Mouse (Mus musculus) right cerebral cortex, postnatal 14 days (tissue): ENCODE data around the gene Ankrd31.
"Not testable (repeated sequence)": the region's sequence is repeated elsewhere in the genome, so short reads cannot be mapped to it uniquely, and the experiment has no call there.

Experiments
- DNase-seq: peaks from one replicate; pipeline ENCODE4 v3.0.0; 2022

The Ankrd31 gene

GRCm38 (mm10) chr13:96748109-96748845, at the start of gene Ankrd31:
Gene Ankrd31, plus strand, starts transcription at chr13:96748272.
- no peak for DNase-seq

GRCm38 (mm10) chr13:96702567-96703278, 45.3 kb upstream of the Ankrd31 start:
- no peak for DNase-seq

GRCm38 (mm10) chr13:96709269-96710233, 38.5 kb upstream of the Ankrd31 start:
- DNase-seq, result no peak

- DNase-seq, result no peak
Measured at GRCm38 (mm10) chr13:96716311-96716710, 31.8 kb upstream of the Ankrd31 start.

GRCm38 (mm10) chr13:96717821-96718220, 30.3 kb upstream of the Ankrd31 start:
- no peak for DNase-seq

GRCm38 (mm10) chr13:96720003-96720402, 28.1 kb upstream of the Ankrd31 start:
- no peak for DNase-seq

GRCm38 (mm10) chr13:96728289-96728688, 19.8 kb upstream of the Ankrd31 start:
- DNase-seq, result no peak

GRCm38 (mm10) chr13:96729146-96729545, 18.9 kb upstream of the Ankrd31 start:
- no peak for DNase-seq

- no peak for DNase-seq
Measured at GRCm38 (mm10) chr13:96730116-96730515, 18.0 kb upstream of the Ankrd31 start.

GRCm38 (mm10) chr13:96735175-96735574, 12.9 kb upstream of the Ankrd31 start:
- no peak for DNase-seq

GRCm38 (mm10) chr13:96740159-96740558, 7.9 kb upstream of the Ankrd31 start:
- DNase-seq, result no peak

GRCm38 (mm10) chr13:96742871-96743270, 5.2 kb upstream of the Ankrd31 start:
- no peak for DNase-seq

GRCm38 (mm10) chr13:96746055-96746454, 2.0 kb upstream of the Ankrd31 start:
- DNase-seq, result no peak

GRCm38 (mm10) chr13:96749859-96750258, 1.8 kb downstream of the Ankrd31 start:
- no peak for DNase-seq

- DNase-seq, result no peak
Measured at GRCm38 (mm10) chr13:96760848-96761247, 12.8 kb downstream of the Ankrd31 start.

GRCm38 (mm10) chr13:96786071-96786470, 38.0 kb downstream of the Ankrd31 start:
- not testable (repeated sequence) for DNase-seq

GRCm38 (mm10) chr13:96793451-96793850, 45.4 kb downstream of the Ankrd31 start:
- DNase-seq, result no peak

- DNase-seq, result no peak
Measured at GRCm38 (mm10) chr13:96795301-96795700, 47.2 kb downstream of the Ankrd31 start.

- DNase-seq, result peak; percentile 10
Measured at GRCm38 (mm10) chr13:96797500-96797899, 49.4 kb downstream of the Ankrd31 start.

- DNase-seq, result no peak
Measured at GRCm38 (mm10) chr13:96849752-96850151, 101.7 kb downstream of the Ankrd31 start.

- DNase-seq, result no peak
Measured at GRCm38 (mm10) chr13:96852133-96852532, 104.1 kb downstream of the Ankrd31 start.

GRCm38 (mm10) chr13:96853256-96853655, 105.2 kb downstream of the Ankrd31 start:
- no peak for DNase-seq

GRCm38 (mm10) chr13:96855191-96855590, 107.1 kb downstream of the Ankrd31 start:
- DNase-seq, result peak; percentile 87
